Mouse (Mus musculus) brain, embryonic 14.5 days (tissue): ENCODE measurements around the gene Ctdsp2. TPM values are rescaled to one million over a fixed set of nuclear protein-coding genes. Genes with fewer than 3 reads are reported as not detected.

Experiments used
- DNase-seq: peaks from one replicate; pipeline ENCODE4 v3.0.0-alpha.2; 2011; ENCODE audit warnings: low read depth
- CTCF ChIP-seq: fragments of 200-500 bp; IDR thresholded peaks from 2 replicates; pipeline ENCODE4 v1.5.1; 2012; ENCODE audit warnings: inconsistent platforms, mild to moderate bottlenecking, moderate library complexity, borderline replicate concordance; ENCODE audit not compliant: insufficient read depth, insufficient read length; ENCODE audit errors: extremely low read depth
- POLR2A ChIP-seq: fragments of 200-500 bp; IDR thresholded peaks from 2 replicates; pipeline ENCODE4 v1.6.1; 2012; ENCODE audit warnings: mild to moderate bottlenecking, inconsistent platforms, borderline replicate concordance; ENCODE audit not compliant: poor library complexity, insufficient read depth, insufficient read length, severe bottlenecking; ENCODE audit errors: extremely low read depth
- polyA plus RNA-seq: library from polyadenylated mRNA; depleted of rRNA; stranded (reverse); fragments of >200 nt; gene quantifications from 2 replicates; pipeline ENCODE4 v1.2.3, GENCODE M21; 2012

Ctdsp2 gene
- polyA plus RNA-seq, 1 experiment: 73.2 TPM

GRCm38 (mm10) chr10:126963821-126964220 is 14.7 kb upstream of the Ctdsp2 start:
- DNase-seq: no peak
- TF ChIP-seq POLR2A (no peak), CTCF (no peak)

GRCm38 (mm10) chr10:126971363-126972050 is 7.0 kb upstream of the Ctdsp2 start:
- TF ChIP-seq CTCF (no peak), POLR2A (no peak)
- DNase-seq: no peak

GRCm38 (mm10) chr10:126972051-126972725 is 6.3 kb upstream of the Ctdsp2 start:
- TF ChIP-seq CTCF: no peak
- TF ChIP-seq POLR2A: no peak
- DNase-seq: peak; percentile 78

GRCm38 (mm10) chr10:126972988-126973387 is 5.5 kb upstream of the Ctdsp2 start:
- TF ChIP-seq CTCF (no peak), POLR2A (no peak)
- DNase-seq: no peak

GRCm38 (mm10) chr10:126975706-126976105 is 2.8 kb upstream of the Ctdsp2 start:
- DNase-seq: no peak
- TF ChIP-seq POLR2A (no peak), CTCF (no peak)

GRCm38 (mm10) chr10:126977076-126977475 is 1.4 kb upstream of the Ctdsp2 start:
- TF ChIP-seq CTCF: no peak
- TF ChIP-seq POLR2A: no peak
- DNase-seq: no peak

- no peak for DNase-seq
- TF ChIP-seq CTCF: no peak
These were observed 661 bp downstream of the Ctdsp2 start for GRCm38 (mm10) chr10:126979121-126979635.

GRCm38 (mm10) chr10:126979636-126980151 is 1.2 kb downstream of the Ctdsp2 start:
- DNase-seq: no peak
- no peak for TF ChIP-seq CTCF
- TF ChIP-seq POLR2A: 0 out of 2 replicates have a peak, but pooled peaks have one; percentile 8

- DNase-seq: peak; percentile 93
- TF ChIP-seq POLR2A (no peak), CTCF (no peak)
These were observed 1.9 kb downstream of the Ctdsp2 start for GRCm38 (mm10) chr10:126980221-126980932.

GRCm38 (mm10) chr10:126980933-126981530 is 2.5 kb downstream of the Ctdsp2 start:
- peak; percentile 76 for DNase-seq
- TF ChIP-seq POLR2A: no peak
- TF ChIP-seq CTCF: no peak

- TF ChIP-seq POLR2A (no peak), CTCF (no peak)
These were observed 3.2 kb downstream of the Ctdsp2 start for GRCm38 (mm10) chr10:126981746-126982145.

More at GRCm38 (mm10) chr10:126981746-126982145, 3.2 kb downstream of the Ctdsp2 start:
- DNase-seq: no peak
